Comparison of ENCODE assay signal across 8 mouse cellular contexts in the genomic region with DNA sequence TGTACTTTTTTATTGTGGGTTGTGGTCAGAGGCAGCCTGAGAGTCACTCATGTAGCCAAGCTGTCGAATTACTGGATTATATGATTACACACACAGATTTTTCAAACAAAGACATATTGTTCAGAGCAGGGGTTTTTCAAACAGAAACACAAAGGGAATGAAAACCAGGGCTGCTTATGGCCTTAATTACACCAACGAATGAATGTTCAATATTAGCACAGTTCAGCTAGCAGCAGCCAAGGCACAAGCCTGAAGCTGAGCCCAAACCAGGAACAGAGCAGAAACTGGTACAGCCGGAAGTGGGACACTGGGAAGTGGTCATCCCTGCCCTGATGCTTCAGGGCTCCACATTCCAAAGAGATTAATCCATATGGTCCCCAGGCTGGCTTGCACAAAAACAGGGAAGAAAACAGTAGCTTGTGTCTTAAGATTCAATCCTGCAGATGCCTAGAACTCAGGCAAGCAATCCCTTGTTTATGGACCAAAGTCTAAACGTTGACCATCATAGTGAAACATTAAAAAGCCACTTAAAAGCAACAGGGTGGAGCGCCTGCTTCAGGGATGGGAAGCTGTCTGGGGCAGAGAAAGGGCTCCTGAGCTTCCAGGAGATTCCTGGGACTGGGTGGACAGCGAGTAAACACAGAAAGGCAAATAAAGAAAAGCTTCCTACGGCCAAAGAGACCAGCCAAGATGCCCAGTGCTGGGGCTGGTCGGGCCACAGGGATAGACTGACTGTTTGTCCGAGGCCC. TPM values are rescaled to one million over a fixed set of nuclear protein-coding genes. Genes with fewer than 3 reads are reported as not detected.
DNase-seq lines count a peak whose midpoint lies in the region; ATAC-seq and TF ChIP-seq lines count a peak whose summit lies in the region.

No protein-coding gene starts in this region.

- ATAC-seq in hindbrain, embryonic 13.5 days (ENCODE audit: low FRiP score): no peak
- ATAC-seq in liver, embryonic 13.5 days (ENCODE audit: low read depth): no peak

- H3K4me1 ChIP-seq in bone marrow macrophage, adult 2 months (ENCODE audit: control insufficient read depth, insufficient read depth, low read length): peaks cover 9% of the 10 kb centered on the region
- peaks cover 18% of the 10 kb centered on the region for H3K4me1 ChIP-seq in hindbrain, embryonic 13.5 days (replicated peaks)
- H3K4me1 ChIP-seq in liver, embryonic 13.5 days (replicated peaks): peaks cover 56% of the 10 kb centered on the region

- TF ChIP-seq POLR2A in bone marrow macrophage, adult 2 months (IDR thresholded peaks at IDR 0.05; ENCODE audit: borderline replicate concordance, low read depth, low read length): no peak

- H3K4me2 ChIP-seq in hindbrain, embryonic 13.5 days: peak overlapping the region; percentile 86
- peak overlapping the region; percentile 89 for H3K4me2 ChIP-seq in liver, embryonic 13.5 days

- H3K4me3 ChIP-seq in left cerebral cortex, adult 2 months: peak overlapping the region; percentile 98
- peak overlapping the region; percentile 87 for H3K4me3 ChIP-seq in bone marrow macrophage, adult 2 months (ENCODE audit: insufficient read depth, low read length)
- H3K4me3 ChIP-seq in hindbrain, embryonic 13.5 days: peak overlapping the region; percentile 69
- peak overlapping the region; percentile 89 for H3K4me3 ChIP-seq in liver, embryonic 13.5 days (replicated peaks)

- no peaks in the 10 kb centered on the region for H3K9me3 ChIP-seq in hindbrain, embryonic 13.5 days
- no peaks in the 10 kb centered on the region for H3K9me3 ChIP-seq in liver, embryonic 13.5 days (replicated peaks)

- no peak for DNase-seq in left cerebral cortex, adult 2 months (ENCODE audit: extremely low spot score in 1 of 2, low spot score in 2 of 2)
- DNase-seq in left cerebral cortex, adult 8-10 months (ENCODE audit: low spot score in 2 of 2): no peak
- DNase-seq in liver, embryonic 13.5 days: no peak
- DNase-seq in yolk sac, embryonic 10.5 days (ENCODE audit: low spot score): peak; percentile 55
- DNase-seq in frontal cortex, postnatal 14 days (ENCODE audit: low spot score in 2 of 2): no peak
- no peak for DNase-seq in thymus, postnatal 4 days

- WGBS in hindbrain, embryonic 13.5 days: 23% methylated on average over 9 of the region's 9 CpGs
- 30% methylated on average over 9 of the region's 9 CpGs for WGBS in liver, embryonic 13.5 days (ENCODE audit: insufficient replicate concordance)

- peaks cover 10% of the 10 kb centered on the region; the same call in 1 of the 2 replicates for H3K27me3 ChIP-seq in hindbrain, embryonic 13.5 days
- H3K27me3 ChIP-seq in liver, embryonic 13.5 days: no peaks in the 10 kb centered on the region

- no peak for TF ChIP-seq CTCF in left cerebral cortex, adult 2 months (IDR thresholded peaks at IDR 0.05)
- TF ChIP-seq CTCF in bone marrow macrophage, adult 2 months (IDR thresholded peaks at IDR 0.05; ENCODE audit: low read depth, low read length): no peak

- H3K27ac ChIP-seq in left cerebral cortex, adult 2 months: peak overlapping the region; percentile 88
- H3K27ac ChIP-seq in bone marrow macrophage, adult 2 months (ENCODE audit: insufficient read depth, low read depth, low read length): no peak overlapping the region
- H3K27ac ChIP-seq in hindbrain, embryonic 13.5 days: no peak overlapping the region
- H3K27ac ChIP-seq in liver, embryonic 13.5 days: peak overlapping the region; percentile 90

- intact Hi-C loops in left cerebral cortex, adult 2 months (cut with DNase I): no loop called here

- no peaks in the 10 kb centered on the region for H3K36me3 ChIP-seq in hindbrain, embryonic 13.5 days
- peaks cover 9% of the 10 kb centered on the region for H3K36me3 ChIP-seq in liver, embryonic 13.5 days

- peak overlapping the region; percentile 81 for H3K9ac ChIP-seq in hindbrain, embryonic 13.5 days
- H3K9ac ChIP-seq in liver, embryonic 13.5 days: peak overlapping the region; percentile 91

RNA-seq across cellular contexts. Expression of gene Wipi1, which starts 1.5 kb away (rescaled TPM):
- total RNA-seq in left cerebral cortex, adult 2 months (2021): 10 to 100 TPM; 18.6 to 19.2 TPM
- 10 to 100 TPM; 20.7 to 22.9 (median 22.0) TPM for total RNA-seq in left cerebral cortex, adult 8-10 months (2022)
- 17.2 and 21.3 TPM in 2 replicates for polyA plus RNA-seq in bone marrow macrophage, adult 2 months (2012; ENCODE audit: insufficient read depth, insufficient read length, missing spikeins)
- 17.8 and 18.2 TPM in 2 replicates for polyA plus RNA-seq in hindbrain, embryonic 13.5 days (2015; fragmentation: Nextera tagmentation; extraction: Ambion mirVana)
- 28.3 and 29.1 TPM in 2 replicates for polyA plus RNA-seq in liver, embryonic 13.5 days (2015; fragmentation: Nextera tagmentation; extraction: Ambion mirVana)

RNA-seq across cellular contexts. Expression of gene Prkar1a, which starts 39.0 kb away (rescaled TPM):
- total RNA-seq in left cerebral cortex, adult 2 months (2021): 100 to 1,000 TPM; 572 to 615 TPM
- total RNA-seq in left cerebral cortex, adult 8-10 months (2022): 100 to 1,000 TPM; 569 to 599 (median 583) TPM
- 164 and 173 TPM in 2 replicates for polyA plus RNA-seq in bone marrow macrophage, adult 2 months (2012; ENCODE audit: insufficient read depth, insufficient read length, missing spikeins)
- polyA plus RNA-seq in hindbrain, embryonic 13.5 days (2015; fragmentation: Nextera tagmentation; extraction: Ambion mirVana): 473 and 491 TPM in 2 replicates
- polyA plus RNA-seq in liver, embryonic 13.5 days (2015; fragmentation: Nextera tagmentation; extraction: Ambion mirVana): 126 and 148 TPM in 2 replicates

Comparison
In these comparisons a context has a peak if more than half of its experiments do, and no peak if none do; other contexts are left out.
1. H3K27ac ChIP-seq: peak in left cerebral cortex, adult 2 months (single experiment) and liver, embryonic 13.5 days (single experiment); none in bone marrow macrophage, adult 2 months (single experiment) and hindbrain, embryonic 13.5 days (single experiment).
2. Peak in every context shown above with its lines, with median percentiles within 50 percentile points of each other: H3K4me3 ChIP-seq.